Mouse (Mus musculus): ENCODE measurements at regions not wholly inside any gene's neighbourhood (a gene's known extent, or its start where the extent isn't known, plus 50 kb on each side); places are given as distances from the start of the nearest gene placed in this dataset.

GRCm38 (mm10) chr15:59138393-59139107, 249.5 kb downstream of the Gm49356 start:
- no peak for DNase-seq (ENCODE audit: low spot score in 2 of 2)

GRCm38 (mm10) chr15:59141621-59142020, 252.5 kb downstream of the Gm49356 start:
- DNase-seq (ENCODE audit: low spot score in 2 of 2), result no peak

GRCm38 (mm10) chr15:59142481-59142880, 253.4 kb downstream of the Gm49356 start:
- DNase-seq (ENCODE audit: low spot score in 2 of 2), result no peak

- DNase-seq (ENCODE audit: low spot score in 2 of 2), result no peak
Measured at GRCm38 (mm10) chr15:59143891-59144290, 254.8 kb downstream of the Gm49356 start.

- no peak for DNase-seq (ENCODE audit: low spot score in 2 of 2)
Measured at GRCm38 (mm10) chr15:59145679-59146078, 256.6 kb downstream of the Gm49356 start.

GRCm38 (mm10) chr15:59146111-59146510, 257.0 kb downstream of the Gm49356 start:
- no peak for DNase-seq (ENCODE audit: low spot score in 2 of 2)

GRCm38 (mm10) chr15:59146586-59147085, 257.5 kb downstream of the Gm49356 start:
- DNase-seq (ENCODE audit: low spot score in 2 of 2), result no peak

- DNase-seq (ENCODE audit: low spot score in 2 of 2), result no peak
Measured at GRCm38 (mm10) chr15:59148531-59148930, 259.4 kb downstream of the Gm49356 start.

GRCm38 (mm10) chr15:59151506-59151905, 262.4 kb downstream of the Gm49356 start:
- DNase-seq (ENCODE audit: low spot score in 2 of 2), result no peak

- DNase-seq (ENCODE audit: low spot score in 2 of 2), result no peak
Measured at GRCm38 (mm10) chr15:59152786-59153388, 263.8 kb downstream of the Gm49356 start.

GRCm38 (mm10) chr15:59153416-59154250, 264.5 kb downstream of the Gm49356 start:
- DNase-seq (ENCODE audit: low spot score in 2 of 2), result no peak

- no peak for DNase-seq (ENCODE audit: low spot score in 2 of 2)
Measured at GRCm38 (mm10) chr15:59154407-59155288, 265.6 kb downstream of the Gm49356 start.

GRCm38 (mm10) chr15:59155289-59155623, 266.2 kb downstream of the Gm49356 start:
- no peak for DNase-seq (ENCODE audit: low spot score in 2 of 2)

- no peak for DNase-seq (ENCODE audit: low spot score in 2 of 2)
Measured at GRCm38 (mm10) chr15:59156328-59156727, 267.2 kb downstream of the Gm49356 start.

- DNase-seq (ENCODE audit: low spot score in 2 of 2), result no peak
Measured at GRCm38 (mm10) chr15:59158760-59159159, 269.7 kb downstream of the Gm49356 start.

- no peak for DNase-seq (ENCODE audit: low spot score in 2 of 2)
Measured at GRCm38 (mm10) chr15:59160931-59161920, 272.1 kb downstream of the Gm49356 start.

- DNase-seq (ENCODE audit: low spot score in 2 of 2), result no peak
Measured at GRCm38 (mm10) chr15:59167937-59168659, 279.0 kb downstream of the Gm49356 start.

- DNase-seq (ENCODE audit: low spot score in 2 of 2), result no peak
Measured at GRCm38 (mm10) chr15:59168660-59169170, 279.6 kb downstream of the Gm49356 start.

GRCm38 (mm10) chr15:59169237-59169797, 280.2 kb downstream of the Gm49356 start:
- DNase-seq (ENCODE audit: low spot score in 2 of 2), result no peak
